Mouse (Mus musculus): Measurements from ENCODE around the gene Vmn1r120. TPM values are rescaled to one million over a fixed set of nuclear protein-coding genes. Genes with fewer than 3 reads are reported as not detected.
"Not testable (repeated sequence)": the region's sequence is repeated elsewhere in the genome, so short reads cannot be mapped to it uniquely, and the experiment has no call there.

The Vmn1r120 gene
- total RNA-seq (2015) (not detected in 2 replicates), total RNA-seq (2017) (not detected in 2 replicates)

DNA sequence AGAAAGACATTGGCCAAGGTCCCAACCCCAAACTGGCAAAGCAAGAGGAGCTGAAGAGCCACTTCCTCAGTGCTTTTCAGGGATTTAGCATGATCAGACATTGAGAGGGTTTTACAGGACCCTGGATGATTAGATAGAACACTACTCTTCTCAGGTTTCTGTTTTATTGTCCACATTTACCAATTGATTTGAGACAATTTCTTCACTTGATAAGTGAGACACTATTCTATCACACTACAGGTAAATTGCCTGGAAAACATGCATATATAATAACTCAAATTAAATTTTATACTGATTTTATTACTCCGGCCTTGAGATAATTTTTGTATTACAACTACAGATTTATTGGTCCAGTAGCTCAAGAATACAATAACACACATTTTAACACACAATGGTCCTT lies at the start of gene Vmn1r120:
Gene Vmn1r120 (minus strand): TSS at position 101 of the 400 bp plus-strand sequence.
- ATAC-seq (ENCODE audit: poor library complexity, severe bottlenecking) = not testable (repeated sequence)

DNA sequence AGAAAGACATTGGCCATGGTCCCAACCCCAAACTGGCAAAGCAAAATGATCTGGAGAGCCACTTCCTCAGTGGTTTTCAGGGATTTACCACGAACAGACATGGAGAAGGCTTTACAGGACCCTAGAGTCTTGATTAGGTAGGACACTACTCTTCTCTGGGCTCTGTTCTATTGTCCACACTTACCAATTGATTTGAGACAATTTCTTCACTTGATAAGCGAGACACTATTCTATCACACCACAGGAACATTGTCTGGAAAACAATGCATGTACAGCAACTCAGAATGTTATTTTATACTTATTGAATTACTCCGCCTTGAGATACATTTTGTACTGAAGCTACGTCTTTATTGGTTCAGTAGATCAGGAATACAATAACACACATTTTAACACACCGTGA lies 44.8 kb upstream of the Vmn1r120 start, which contains the start of gene Vmn1r121:
Gene Vmn1r121 (minus strand): TSS at position 101 of the 400 bp plus-strand sequence.
- not testable (repeated sequence) for ATAC-seq (ENCODE audit: poor library complexity, severe bottlenecking)

DNA sequence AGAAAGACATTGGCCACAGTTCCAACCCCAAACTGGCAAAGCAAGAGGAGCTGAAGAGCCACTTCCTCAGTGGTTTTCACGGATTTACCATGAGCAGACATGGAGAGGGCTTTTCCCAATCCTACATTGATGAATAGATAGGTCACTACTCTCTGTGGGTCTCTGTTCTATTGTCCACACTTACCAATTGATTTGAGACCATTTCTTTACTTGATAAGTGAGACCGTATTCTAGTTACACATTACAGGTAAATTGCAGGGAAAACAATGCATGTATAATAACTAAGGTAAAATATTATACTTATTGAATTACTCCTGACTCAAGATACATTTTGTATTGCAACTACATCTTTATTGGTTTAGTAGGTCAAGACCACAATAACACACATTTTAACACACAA lies 41.2 kb downstream of the Vmn1r120 start, which contains the start of gene Vmn1r119:
Gene Vmn1r119 (minus strand): TSS at position 101 of the 400 bp plus-strand sequence.
- not testable (repeated sequence) for ATAC-seq (ENCODE audit: poor library complexity, severe bottlenecking)

Other genes with a start within 250 kb of the Vmn1r120 start
- not detected in 2 replicates for gene Vmn1r114, start 241.6 kb downstream of the Vmn1r120 start, total RNA-seq (2015)
- gene Vmn1r114, start 241.6 kb downstream of the Vmn1r120 start, total RNA-seq (2017) = not detected in 2 replicates
- not detected in 2 replicates for gene Vmn1r115, start 208.8 kb downstream of the Vmn1r120 start, total RNA-seq (2015)
- gene Vmn1r115, start 208.8 kb downstream of the Vmn1r120 start, total RNA-seq (2017) = not detected in 2 replicates
- not detected in 2 replicates for gene Vmn1r116, start 181.5 kb downstream of the Vmn1r120 start, total RNA-seq (2015)
- not detected in 2 replicates for gene Vmn1r116, start 181.5 kb downstream of the Vmn1r120 start, total RNA-seq (2017)
- not detected in 2 replicates for gene Vmn1r117, start 169.7 kb downstream of the Vmn1r120 start, total RNA-seq (2015)
- gene Vmn1r117, start 169.7 kb downstream of the Vmn1r120 start, total RNA-seq (2017) = not detected in 2 replicates
- gene Vmn1r118, start 141.4 kb downstream of the Vmn1r120 start, total RNA-seq (2015) = not detected in 2 replicates
- not detected in 2 replicates for gene Vmn1r118, start 141.4 kb downstream of the Vmn1r120 start, total RNA-seq (2017)
- not detected in 2 replicates for gene Vmn1r119, start 41.3 kb downstream of the Vmn1r120 start, total RNA-seq (2015)
- gene Vmn1r119, start 41.3 kb downstream of the Vmn1r120 start, total RNA-seq (2017) = not detected in 2 replicates
- not detected in 2 replicates for gene Vmn1r121, start 44.7 kb upstream of the Vmn1r120 start, total RNA-seq (2015)
- gene Vmn1r121, start 44.7 kb upstream of the Vmn1r120 start, total RNA-seq (2017) = not detected in 2 replicates
- not detected in 2 replicates for gene Vmn1r122, start 80.3 kb upstream of the Vmn1r120 start, total RNA-seq (2015)
- gene Vmn1r122, start 80.3 kb upstream of the Vmn1r120 start, total RNA-seq (2017) = not detected in 2 replicates
- not detected in 2 replicates for gene Vmn1r123, start 108.4 kb upstream of the Vmn1r120 start, total RNA-seq (2015)
- not detected in 2 replicates for gene Vmn1r123, start 108.4 kb upstream of the Vmn1r120 start, total RNA-seq (2017)
- gene Gm5157, start 136.6 kb upstream of the Vmn1r120 start, total RNA-seq (2015) = not detected in 2 replicates
- gene Gm5157, start 136.6 kb upstream of the Vmn1r120 start, total RNA-seq (2017) = not detected in 2 replicates
- not detected in 2 replicates for gene Vmn1r124, start 206.8 kb upstream of the Vmn1r120 start, total RNA-seq (2015)
- not detected in 2 replicates for gene Vmn1r124, start 206.8 kb upstream of the Vmn1r120 start, total RNA-seq (2017)
- gene Vmn1r125, start 218.4 kb upstream of the Vmn1r120 start, total RNA-seq (2015) = not detected in 2 replicates
- not detected in 2 replicates for gene Vmn1r125, start 218.4 kb upstream of the Vmn1r120 start, total RNA-seq (2017)
- not detected in 2 replicates for gene Vmn1r126, start 247.7 kb upstream of the Vmn1r120 start, total RNA-seq (2015)
- not detected in 2 replicates for gene Vmn1r126, start 247.7 kb upstream of the Vmn1r120 start, total RNA-seq (2017)

Data from megakaryocyte, adult 5-6 weeks (primary cell).